Mouse (Mus musculus): Measurements from ENCODE around the gene Cadps2. TPM values are rescaled to one million over a fixed set of nuclear protein-coding genes. Genes with fewer than 3 reads are reported as not detected.

The Cadps2 gene
- total and polyA plus RNA-seq, 3 experiments = not detected

- peaks cover 34% of the 10 kb centered on the region for H3K9me3 ChIP-seq (replicated peaks; ENCODE audit: low read length)
- dilution Hi-C loops (cut with MboI; ENCODE audit: extremely low pct_ligation_motif_present, extremely low pct_unique_long_range_greater_than_20kb, low sequenced_read_pairs) (no loop called here), in situ Hi-C loops (cut with MboI; ENCODE audit: low pct_ligation_motif_present, low pct_unique_long_range_greater_than_20kb, low sequenced_read_pairs) (no loop called here)
- H3K36me3 ChIP-seq (replicated peaks in 1 of 2; ENCODE audit: control insufficient read depth in 1 of 2, insufficient read depth in 1 of 2, low read length in 1 of 2) = no peaks in the 10 kb centered on the region
- no peak overlapping the region for H3K4me3 ChIP-seq (replicated peaks in 1 of 3; ENCODE audit: low read depth in 2 of 3, low read length in 2 of 3, poor library complexity in 1 of 3)
- H3K79me2 ChIP-seq (replicated peaks; ENCODE audit: control insufficient read depth, extremely low read depth, insufficient read depth, poor library complexity, severe bottlenecking) = no peaks in the 10 kb centered on the region
- no peak overlapping the region for H3K9ac ChIP-seq (ENCODE audit: insufficient read depth, low read depth)
- no peak for DNase-seq (ENCODE audit: extremely low read depth)
- H3K27ac ChIP-seq (ENCODE audit: insufficient read depth, low read depth) = no peak overlapping the region
- H3K4me1 ChIP-seq (ENCODE audit: control insufficient read depth in 1 of 2, insufficient read depth in 2 of 2) = no peaks in the 10 kb centered on the region
- TF ChIP-seq ZNF384 (IDR thresholded peaks at IDR 0.05; ENCODE audit: low read depth, low read length) = no peak
- TF ChIP-seq MEF2A (IDR thresholded peaks at IDR 0.05; ENCODE audit: borderline replicate concordance, low read depth, low read length) = no peak
- TF ChIP-seq MAX (IDR thresholded peaks at IDR 0.05; ENCODE audit: low read length) = no peak
- no peak for TF ChIP-seq JUND (conservative IDR thresholded peaks at IDR 0.05; ENCODE audit: low read depth, low read length)
- TF ChIP-seq HCFC1 (IDR thresholded peaks at IDR 0.05; ENCODE audit: low read depth, low read length) = no peak
- TF ChIP-seq RAD21 (IDR thresholded peaks at IDR 0.05; ENCODE audit: low read depth, low read length) = no peak
- no peak for TF ChIP-seq POLR2AphosphoS2 (IDR thresholded peaks at IDR 0.05; ENCODE audit: low read depth, low read length)
- TF ChIP-seq BHLHE40 (IDR thresholded peaks at IDR 0.05; ENCODE audit: low read depth, low read length) = no peak
- no peak for TF ChIP-seq UBTF (IDR thresholded peaks at IDR 0.05; ENCODE audit: low read depth, low read length)
- no peak for TF ChIP-seq ZMIZ1 (IDR thresholded peaks at IDR 0.05; ENCODE audit: low read depth, low read length)
- TF ChIP-seq POLR2A (IDR thresholded peaks at IDR 0.05; ENCODE audit: low read depth, low read length) = no peak
- TF ChIP-seq RCOR1 (conservative IDR thresholded peaks at IDR 0.05; ENCODE audit: low read depth, low read length) = no peak
- no peak for TF ChIP-seq CHD1 (IDR thresholded peaks at IDR 0.05; ENCODE audit: low read depth, low read length)
- no peak for TF ChIP-seq PAX5 (IDR thresholded peaks at IDR 0.05; ENCODE audit: low read length)
- TF ChIP-seq SIN3A (IDR thresholded peaks at IDR 0.05; ENCODE audit: low read length) = no peak
- TF ChIP-seq GABPA (IDR thresholded peaks at IDR 0.05; ENCODE audit: insufficient replicate concordance, low read depth, low read length) = no peak
- TF ChIP-seq ZKSCAN1 (IDR thresholded peaks at IDR 0.05; ENCODE audit: borderline replicate concordance, low read depth, low read length) = no peak
- no peak for TF ChIP-seq SMC3 (IDR thresholded peaks at IDR 0.05; ENCODE audit: low read depth, low read length)
- no peaks in the 10 kb centered on the region for H3K27me3 ChIP-seq (replicated peaks)
- H3K4me2 ChIP-seq (ENCODE audit: insufficient read depth, low read depth, poor library complexity, severe bottlenecking) = no peak overlapping the region
Measured at GRCm38 (mm10) chr6:23245121-23245520, 594.1 kb downstream of the Cadps2 start.

DNA sequence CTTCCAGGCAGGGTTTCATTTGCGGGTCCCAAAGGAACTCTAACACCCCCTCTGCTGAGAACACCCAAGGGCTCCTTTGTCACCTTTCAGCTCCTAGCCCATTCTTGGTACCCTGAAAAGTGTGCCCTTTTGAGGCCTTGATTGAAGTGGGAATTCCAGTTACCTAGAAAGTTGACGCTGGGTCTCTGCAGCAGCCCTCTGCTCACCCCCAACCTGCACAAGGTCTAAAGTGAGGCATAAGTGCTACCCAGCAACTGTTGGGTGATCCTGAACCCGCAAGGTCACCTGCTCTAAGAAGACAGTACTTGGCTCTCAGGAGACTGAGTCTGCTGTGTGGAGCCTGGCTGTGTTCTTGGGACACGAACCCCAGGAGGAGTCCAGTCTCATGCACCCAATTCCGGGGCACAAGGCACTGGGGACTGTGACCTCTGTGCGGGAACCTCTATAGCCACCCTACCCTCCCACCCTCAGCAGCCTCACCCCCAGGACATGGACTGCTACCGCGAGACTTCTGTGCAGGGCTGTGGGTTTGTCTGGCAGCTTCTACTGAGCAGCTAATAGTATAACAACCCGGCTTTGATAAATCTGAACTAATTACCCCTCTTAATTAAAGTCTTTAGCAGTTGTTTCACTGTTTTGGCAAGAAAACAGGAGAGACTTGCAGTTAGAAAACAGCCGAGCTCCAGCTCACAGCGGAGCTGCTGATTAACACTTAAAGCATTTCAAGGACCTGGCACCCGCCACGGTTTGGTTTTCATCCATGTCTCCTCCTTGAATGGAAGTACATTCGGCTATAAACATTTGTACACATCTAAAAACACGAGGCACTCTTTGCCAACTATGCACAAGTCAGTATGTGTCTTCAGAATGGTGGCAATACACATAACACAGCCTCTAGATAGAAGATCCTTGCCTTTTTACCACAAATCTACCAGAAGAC is 595.1 kb downstream of the Cadps2 start:
- TF ChIP-seq POLR2AphosphoS2 (IDR thresholded peaks at IDR 0.05; ENCODE audit: low read depth, low read length) (no peak), MAFK (IDR thresholded peaks at IDR 0.05; ENCODE audit: insufficient replicate concordance, low read length) (no peak), TBP (conservative IDR thresholded peaks at IDR 0.05; ENCODE audit: low read depth, low read length) (no peak), NELFE (IDR thresholded peaks at IDR 0.05; ENCODE audit: low read depth, low read length) (no peak), BHLHE40 (IDR thresholded peaks at IDR 0.05; ENCODE audit: low read depth, low read length) (no peak), CHD1 (IDR thresholded peaks at IDR 0.05; ENCODE audit: low read depth, low read length) (no peak), SIN3A (IDR thresholded peaks at IDR 0.05; ENCODE audit: low read length) (no peak), HCFC1 (IDR thresholded peaks at IDR 0.05; ENCODE audit: low read depth, low read length) (no peak), USF2 (conservative IDR thresholded peaks at IDR 0.05; ENCODE audit: low read depth, low read length) (no peak), E2F4 (IDR thresholded peaks at IDR 0.05; ENCODE audit: insufficient replicate concordance, low read depth, low read length) (no peak), ZMIZ1 (IDR thresholded peaks at IDR 0.05; ENCODE audit: low read depth, low read length) (no peak), RAD21 (IDR thresholded peaks at IDR 0.05; ENCODE audit: low read depth, low read length) (no peak), UBTF (IDR thresholded peaks at IDR 0.05; ENCODE audit: low read depth, low read length) (no peak), POLR2A (IDR thresholded peaks at IDR 0.05; ENCODE audit: low read depth, low read length) (no peak), KAT2A (IDR thresholded peaks at IDR 0.05; ENCODE audit: insufficient replicate concordance, low read length) (no peak), NRF1 (IDR thresholded peaks at IDR 0.05; ENCODE audit: low read depth, low read length) (no peak), SMC3 (IDR thresholded peaks at IDR 0.05; ENCODE audit: low read depth, low read length) (no peak), ETS1 (conservative IDR thresholded peaks at IDR 0.05; ENCODE audit: low read depth, low read length) (no peak), MYC (IDR thresholded peaks at IDR 0.05; ENCODE audit: low read depth, low read length) (no peak), MEF2A (IDR thresholded peaks at IDR 0.05; ENCODE audit: borderline replicate concordance, low read depth, low read length) (no peak)
- in situ Hi-C loops (cut with MboI; ENCODE audit: low pct_ligation_motif_present, low pct_unique_long_range_greater_than_20kb, low sequenced_read_pairs) = no loop called here
- no peaks in the 10 kb centered on the region for H3K79me2 ChIP-seq (replicated peaks; ENCODE audit: control insufficient read depth, extremely low read depth, insufficient read depth, poor library complexity, severe bottlenecking)
- no peak overlapping the region for H3K4me2 ChIP-seq (ENCODE audit: insufficient read depth, low read depth, poor library complexity, severe bottlenecking)
- H3K4me3 ChIP-seq (replicated peaks in 1 of 3; ENCODE audit: low read depth in 2 of 3, low read length in 2 of 3, poor library complexity in 1 of 3) = no peak overlapping the region
- DNase-seq (ENCODE audit: extremely low read depth) = no peak
- peaks cover 26% of the 10 kb centered on the region for H3K9me3 ChIP-seq (replicated peaks; ENCODE audit: low read length)
- H3K9ac ChIP-seq (ENCODE audit: insufficient read depth, low read depth) = no peak overlapping the region
- no peaks in the 10 kb centered on the region for H3K36me3 ChIP-seq (replicated peaks in 1 of 2; ENCODE audit: control insufficient read depth in 1 of 2, insufficient read depth in 1 of 2, low read length in 1 of 2)
- H3K27ac ChIP-seq (ENCODE audit: insufficient read depth, low read depth) = no peak overlapping the region
- dilution Hi-C loops (cut with MboI; ENCODE audit: extremely low pct_ligation_motif_present, extremely low pct_unique_long_range_greater_than_20kb, low sequenced_read_pairs) = no loop called here
- H3K27me3 ChIP-seq (replicated peaks) = no peaks in the 10 kb centered on the region
- H3K4me1 ChIP-seq (ENCODE audit: control insufficient read depth in 1 of 2, insufficient read depth in 2 of 2) = no peaks in the 10 kb centered on the region

Measured in CH12.LX (cell line).